Mouse (Mus musculus) midbrain, postnatal 0 days (tissue): ENCODE measurements around the gene Lmna. TPM values are rescaled to one million over a fixed set of nuclear protein-coding genes. Genes with fewer than 3 reads are reported as not detected.

Experiments
- ATAC-seq: fragments of 200-750 bp; cut with Nextera tagmentation; 2 replicates; pipeline ENCODE4 v1.8.0; 2017; ENCODE audit warnings: moderate number of reproducible peaks, mild to moderate bottlenecking, moderate TSS enrichment, moderate library complexity; ENCODE audit not compliant: low FRiP score
- DNase-seq: peaks from one replicate; pipeline ENCODE4 v3.0.0-alpha.2; 2015; ENCODE audit warnings: low spot score
- H3K27ac ChIP-seq: fragments of 300-500 bp; sonication (generic); 2 replicates; pipeline ENCODE4 v1.5.1; 2014; ENCODE audit warnings: low read depth, mild to moderate bottlenecking, low read length, mixed read lengths
- H3K27me3 ChIP-seq: fragments of 300-500 bp; sonication (generic); 2 replicates; pipeline ENCODE4 v1.6.1; 2014; ENCODE audit warnings: low read length, control low read depth, mixed read lengths; ENCODE audit not compliant: insufficient read depth
- H3K36me3 ChIP-seq: fragments of 300-500 bp; sonication (generic); 2 replicates; pipeline ENCODE4 v1.6.1; 2014; ENCODE audit warnings: low read length, control low read depth, mixed read lengths; ENCODE audit not compliant: insufficient read depth
- H3K4me1 ChIP-seq: fragments of 300-500 bp; sonication (generic); 2 replicates; pipeline ENCODE4 v1.6.1; 2014; ENCODE audit warnings: mild to moderate bottlenecking, control low read depth, antibody characterized with exemption, low read length, mixed read lengths; ENCODE audit not compliant: insufficient read depth
- H3K4me2 ChIP-seq: fragments of 300-500 bp; sonication (generic); 2 replicates; pipeline ENCODE4 v1.6.1; 2014; ENCODE audit warnings: low read depth, mild to moderate bottlenecking, low read length, mixed read lengths; ENCODE audit not compliant: poor library complexity, severe bottlenecking
- H3K4me3 ChIP-seq: fragments of 300-500 bp; sonication (generic); 2 replicates; pipeline ENCODE4 v1.5.1; 2014; ENCODE audit warnings: low read depth, mild to moderate bottlenecking, low read length, moderate library complexity
- H3K9ac ChIP-seq: fragments of 300-500 bp; sonication (generic); replicated peaks from 2 replicates; pipeline ENCODE4 v1.6.1; 2014; ENCODE audit warnings: mild to moderate bottlenecking, low read length, moderate library complexity, mixed read lengths; ENCODE audit not compliant: poor library complexity, severe bottlenecking
- H3K9me3 ChIP-seq: fragments of 300-500 bp; sonication (generic); 2 replicates; pipeline ENCODE4 v1.6.1; 2016; ENCODE audit warnings: low read length, control low read depth
- CTCF ChIP-seq: IDR thresholded peaks from 2 replicates; pipeline ENCODE4 v1.5.1; 2016; ENCODE audit warnings: antibody characterized with exemption, mild to moderate bottlenecking
- WGBS: fragments of 180-500 bp; shearing (Covaris S2); extraction: QIAGEN DNeasy Blood & Tissue Kit; methylation state at CpG from one replicate; pipeline ENCODE4 v1.1.7; 2014; 5-methylcytosine and 5-hydroxymethylcytosine counted together
- polyA plus RNA-seq: library from polyadenylated mRNA; unstranded; fragments of >200 nt; fragmentation: Nextera tagmentation; extraction: Ambion mirVana; gene quantifications from 2 replicates; pipeline ENCODE4 v1.2.1, GENCODE M21; 2015
- total RNA-seq: library from RNA; depleted of rRNA; stranded (reverse); fragments of >200 nt; gene quantifications from 2 replicates; pipeline ENCODE4 v1.2.3, GENCODE M21; 2014

Gene Lmna
- total and polyA plus RNA-seq, 2 experiments from 2014 or later = 74.1 to 75.0 TPM

DNA sequence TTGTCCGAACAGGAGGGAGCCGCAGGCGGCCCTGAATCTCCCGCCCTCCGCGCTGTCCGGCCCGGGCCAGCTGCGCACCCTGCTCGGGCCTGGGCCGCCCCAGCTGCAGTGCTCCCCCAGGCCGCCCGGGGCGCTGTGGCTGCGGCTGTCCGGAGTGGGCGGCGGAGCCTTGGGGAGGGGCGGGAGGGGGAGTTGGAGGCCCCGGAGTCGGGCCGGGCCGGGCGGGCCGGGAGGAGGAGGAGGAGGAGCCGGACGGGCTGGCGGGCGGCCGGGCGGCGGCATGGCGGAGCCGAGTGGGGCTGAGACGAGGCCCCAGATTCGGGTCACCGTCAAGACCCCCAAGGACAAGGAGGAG lies 43.7 kb upstream of the Lmna start, which contains the start of gene Ubqln4:
Gene Ubqln4, plus strand, starts transcription at position 234 of the 355 bp plus-strand sequence.
- H3K4me3 ChIP-seq = peak within 1 kb of the TSS; percentile 77
- no peaks in the 10 kb centered on the region for H3K9me3 ChIP-seq
- peak within 1 kb of the TSS; percentile 89 for H3K27ac ChIP-seq
- no peaks in the 10 kb centered on the region for H3K27me3 ChIP-seq
- peaks cover 27% of the 10 kb centered on the region for H3K36me3 ChIP-seq
- no peaks in the 10 kb centered on the region for H3K4me1 ChIP-seq
- H3K4me2 ChIP-seq = peak within 1 kb of the TSS; percentile 70
- ATAC-seq = peak; percentile 89
- WGBS = under 1% methylated on average over 25 of the region's 37 CpGs
- H3K9ac ChIP-seq = peak within 1 kb of the TSS; percentile 86
- TF ChIP-seq CTCF = peak; percentile 75
- peak; percentile 91 for DNase-seq

DNA sequence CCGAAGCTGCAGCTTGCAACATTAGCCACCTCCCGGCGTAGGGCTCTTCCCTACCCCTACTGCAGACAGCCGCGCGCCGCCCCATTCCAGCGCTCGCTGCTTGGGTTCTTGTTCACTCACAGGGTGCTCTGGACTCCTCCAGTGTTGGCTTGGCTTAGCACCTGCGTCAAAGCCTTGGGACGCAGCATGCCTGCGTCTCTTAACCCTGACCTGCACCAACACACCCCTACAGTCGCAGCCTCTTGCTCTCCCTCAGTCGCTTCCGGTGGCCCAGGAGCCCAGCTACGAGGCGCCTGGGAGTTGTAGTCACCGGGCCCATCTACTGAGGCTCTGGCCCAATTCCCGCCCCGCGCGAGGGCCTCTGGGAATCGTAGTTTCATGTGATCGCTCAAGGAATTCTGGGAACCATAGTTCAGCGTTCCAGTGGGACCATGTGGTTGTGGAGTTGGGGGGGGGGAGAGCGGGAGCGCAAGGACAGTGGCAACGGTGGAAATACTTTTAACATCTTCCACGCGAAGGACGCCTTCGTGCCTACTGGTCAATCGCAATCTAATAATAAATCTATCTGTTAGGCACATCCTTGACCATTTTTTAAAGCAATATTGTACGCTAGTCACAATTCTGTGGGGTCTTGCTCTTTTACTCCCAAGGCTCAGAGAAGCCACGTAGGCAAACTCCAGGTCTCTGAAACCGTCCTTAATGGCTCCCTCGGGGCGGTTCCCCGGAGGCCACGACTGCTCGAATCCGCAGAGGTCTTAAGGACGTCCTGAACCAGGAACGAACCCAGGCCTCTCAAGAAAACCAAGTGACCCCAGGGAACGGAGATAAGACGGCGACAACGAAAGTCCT lies 43.1 kb upstream of the Lmna start, which contains the start of gene Lamtor2:
Gene Lamtor2, minus strand, starts transcription at position 399 of the 849 bp plus-strand sequence.
- Histone ChIP-seq H3K27ac (peak within 1 kb of the TSS; percentile 89), H3K36me3 (peaks cover 21% of the 10 kb centered on the region), H3K4me1 (no peaks in the 10 kb centered on the region), H3K9me3 (no peaks in the 10 kb centered on the region), H3K4me3 (peak within 1 kb of the TSS; percentile 77), H3K27me3 (no peaks in the 10 kb centered on the region), H3K4me2 (peak within 1 kb of the TSS; percentile 70), H3K9ac (peak within 1 kb of the TSS; percentile 86)
- DNase-seq = peak; percentile 100
- TF ChIP-seq CTCF = peak; percentile 1; the same call in 1 of the 2 replicates
- ATAC-seq = peak; percentile 88
- under 1% methylated on average over 48 of the region's 48 CpGs for WGBS

DNA sequence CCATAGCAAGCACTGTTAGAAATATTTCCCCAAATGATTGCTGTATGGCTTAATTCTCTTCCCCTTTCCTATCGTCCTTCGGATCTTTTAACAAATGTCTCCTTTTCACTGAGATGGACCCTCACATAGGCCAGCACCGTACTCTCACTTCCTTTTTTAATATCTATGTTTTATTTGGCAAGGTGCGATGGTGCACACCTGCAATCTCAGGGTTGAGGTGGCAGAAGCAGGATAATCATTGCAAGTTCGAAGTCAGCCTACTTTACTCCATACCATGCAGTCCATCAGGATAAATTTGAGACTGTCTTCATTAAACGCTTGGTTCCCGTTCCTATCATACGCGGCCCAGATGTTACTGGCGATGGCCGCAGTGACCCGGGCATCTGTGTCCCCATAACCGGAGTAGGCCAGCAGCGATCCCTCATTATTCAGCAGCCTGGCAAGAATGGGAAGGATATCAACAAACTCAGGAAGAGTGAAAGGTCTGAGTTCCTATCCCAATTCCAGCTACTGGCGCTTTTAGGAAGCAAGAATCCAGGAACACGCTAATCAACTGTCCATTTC lies 42.4 kb upstream of the Lmna start:
- Histone ChIP-seq H3K4me3 (peak overlapping the region; percentile 77), H3K36me3 (peaks cover 14% of the 10 kb centered on the region; the same call in 1 of the 2 replicates), H3K27me3 (no peaks in the 10 kb centered on the region), H3K27ac (peak overlapping the region; percentile 89), H3K4me2 (peak overlapping the region; percentile 70), H3K9me3 (no peaks in the 10 kb centered on the region), H3K4me1 (no peaks in the 10 kb centered on the region), H3K9ac (peak overlapping the region; percentile 86)
- 0 out of 2 replicates have a peak, but pooled peaks have one; percentile 5 for TF ChIP-seq CTCF
- no peak for DNase-seq
- ATAC-seq = no peak
- 23% methylated on average over 16 of the region's 16 CpGs for WGBS

DNA sequence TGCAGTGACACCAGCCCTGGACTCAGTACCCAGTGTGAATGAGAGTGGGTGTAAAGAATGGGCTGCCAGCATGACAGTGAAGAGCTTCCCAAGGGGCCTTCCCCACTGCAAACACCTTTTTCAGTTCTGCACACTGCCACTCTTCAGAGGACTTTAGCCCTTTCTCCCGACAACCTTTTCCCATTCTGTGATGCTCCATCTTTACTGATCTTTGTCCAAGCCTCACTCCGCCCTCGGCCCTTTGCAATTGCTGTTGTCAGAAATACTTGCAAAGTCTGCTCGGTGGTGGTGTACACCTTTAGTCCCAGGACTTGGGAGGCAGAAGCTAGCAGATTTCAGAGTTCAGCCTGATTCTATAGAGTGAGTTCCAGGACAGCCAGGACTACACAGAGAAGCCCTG lies 41.8 kb upstream of the Lmna start:
- Histone ChIP-seq H3K9ac (no peak overlapping the region), H3K9me3 (no peaks in the 10 kb centered on the region), H3K27me3 (no peaks in the 10 kb centered on the region), H3K36me3 (peaks cover 9% of the 10 kb centered on the region; the same call in 1 of the 2 replicates), H3K4me3 (no peak overlapping the region), H3K27ac (no peak overlapping the region), H3K4me2 (peak overlapping the region; percentile 70), H3K4me1 (no peaks in the 10 kb centered on the region)
- no peak for ATAC-seq
- WGBS = 87% methylated on average over 4 of the region's 4 CpGs
- TF ChIP-seq CTCF = no peak
- DNase-seq = no peak

DNA sequence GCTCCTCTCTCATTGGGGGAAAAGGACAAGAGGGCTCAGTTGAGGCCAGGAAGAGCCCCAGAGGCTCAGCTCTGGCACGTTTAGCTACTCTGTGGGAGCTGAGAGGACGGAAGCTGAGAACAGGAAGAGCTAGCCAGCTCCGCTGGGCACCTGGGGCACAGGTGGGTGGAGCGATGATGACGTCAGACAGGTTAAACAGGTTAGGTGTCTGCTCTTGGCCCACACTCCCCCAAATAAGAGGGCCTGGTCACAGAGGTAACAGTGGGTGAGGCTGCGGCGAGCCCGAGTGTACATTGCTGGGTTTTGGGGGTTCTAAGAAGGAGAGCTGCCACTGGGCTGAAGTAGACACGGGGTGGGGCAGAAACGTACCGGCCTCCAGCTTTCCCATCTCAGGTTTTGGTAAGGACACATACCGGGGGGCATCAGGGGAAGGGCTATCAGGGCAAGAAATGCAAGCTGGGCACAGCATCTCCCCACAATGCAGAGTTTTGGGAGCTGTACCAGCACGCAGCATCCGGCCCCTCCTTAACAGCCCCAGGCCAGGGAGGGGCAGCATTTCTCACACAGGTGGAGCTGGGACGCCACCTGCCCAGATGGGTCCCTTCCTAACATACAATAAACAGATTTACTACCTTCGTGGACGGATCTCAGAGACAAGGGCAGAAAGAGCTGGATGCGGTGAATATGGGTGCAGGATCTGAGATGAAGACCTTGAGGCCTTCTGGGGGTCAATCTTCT lies 38.6 kb upstream of the Lmna start, which contains the start of gene Rab25:
Gene Rab25, minus strand, starts transcription at position 121 of the 738 bp plus-strand sequence.
- no peak for TF ChIP-seq CTCF
- Histone ChIP-seq H3K9ac (no peak within 1 kb of the TSS), H3K4me3 (no peak within 1 kb of the TSS), H3K27ac (no peak within 1 kb of the TSS), H3K36me3 (no peaks in the 10 kb centered on the region), H3K4me2 (no peak within 1 kb of the TSS), H3K4me1 (no peaks in the 10 kb centered on the region), H3K27me3 (no peaks in the 10 kb centered on the region), H3K9me3 (no peaks in the 10 kb centered on the region)
- DNase-seq = no peak
- WGBS = 57% methylated on average over 18 of the region's 18 CpGs
- ATAC-seq = no peak
